Mouse (Mus musculus) MEL (cell line): ENCODE results near the gene Adam10. TPM values are rescaled to one million over a fixed set of nuclear protein-coding genes. Genes with fewer than 3 reads are reported as not detected.
A peak's percentile ranks its signal among the peaks of the same experiment; 100 is the strongest.

ENCODE experiments used
- DNase-seq: peaks from one replicate; pipeline ENCODE4 v3.0.0; 2011; ENCODE audit warnings: low read depth, low spot score
- H3K27ac ChIP-seq: 2 replicates; pipeline ENCODE4 v1.5.1; 2012; ENCODE audit warnings: low read depth, mild to moderate bottlenecking, control low read depth, low read length, moderate library complexity; ENCODE audit not compliant: control insufficient read depth
- H3K27me3 ChIP-seq, 2 experiments: fragments of 150-350 bp in 1 of 2; sonication (generic) in 1 of 2; 2 replicates each; pipeline ENCODE4 v1.6.1; 2012; ENCODE audit warnings: low read length in 2 of 2, mild to moderate bottlenecking in 2 of 2, improper control_type of control experiment in 1 of 2, moderate library complexity in 1 of 2; ENCODE audit not compliant: insufficient read depth in 2 of 2, control insufficient read depth in 1 of 2
- H3K36me3 ChIP-seq, 2 experiments: 2 replicates each; pipeline ENCODE4 v1.6.1; 2012 to 2014; ENCODE audit warnings: low read length in 2 of 2, improper control_type of control experiment in 1 of 2, inconsistent platforms in 1 of 2, mild to moderate bottlenecking in 1 of 2; ENCODE audit not compliant: insufficient read depth in 2 of 2, control insufficient read depth in 1 of 2
- H3K4me1 ChIP-seq, 2 experiments: fragments of 150-350 bp in 1 of 2; sonication (generic) in 1 of 2; 2 replicates each; pipeline ENCODE4 v1.6.1; 2012; ENCODE audit warnings: low read length in 2 of 2, improper control_type of control experiment in 1 of 2, mild to moderate bottlenecking in 1 of 2; ENCODE audit not compliant: insufficient read depth in 2 of 2, control insufficient read depth in 1 of 2
- H3K4me3 ChIP-seq, 2 experiments: fragments of 150-350 bp in 1 of 2; sonication (generic) in 1 of 2; 2 replicates each; pipeline ENCODE4 v1.5.1; 2012; ENCODE audit warnings: low read depth in 2 of 2, low read length in 2 of 2, mild to moderate bottlenecking in 2 of 2, moderate library complexity in 2 of 2, control low read depth in 1 of 2, improper control_type of control experiment in 1 of 2; ENCODE audit not compliant: control insufficient read depth in 1 of 2, insufficient read depth in 1 of 2
- H3K79me2 ChIP-seq: 2 replicates; pipeline ENCODE4 v1.6.1; 2012; ENCODE audit warnings: mild to moderate bottlenecking, low read length, moderate library complexity; ENCODE audit not compliant: control insufficient read depth, poor library complexity, insufficient read depth
- H3K9ac ChIP-seq: 2 replicates; pipeline ENCODE4 v1.6.1; 2012; ENCODE audit warnings: low read depth, mild to moderate bottlenecking, control low read depth, low read length, moderate library complexity; ENCODE audit not compliant: control insufficient read depth, poor library complexity, severe bottlenecking
- H3K9me3 ChIP-seq: fragments of 150-350 bp; sonication (generic); replicated peaks from 2 replicates; pipeline ENCODE4 v1.6.1; 2012; ENCODE audit warnings: mild to moderate bottlenecking, low read length, improper control_type of control experiment, moderate library complexity; ENCODE audit not compliant: insufficient read depth
- BHLHE40 ChIP-seq: IDR thresholded peaks from 2 replicates; pipeline ENCODE4 v1.6.1; 2012; ENCODE audit warnings: low read depth, mild to moderate bottlenecking, inconsistent platforms, low read length, improper control_type of control experiment, borderline replicate concordance
- CHD1 ChIP-seq: IDR thresholded peaks from 2 replicates; pipeline ENCODE4 v1.6.1; 2012; ENCODE audit warnings: low read depth, mild to moderate bottlenecking, inconsistent platforms, low read length, improper control_type of control experiment
- CTCF ChIP-seq, 3 experiments: IDR thresholded peaks in 2 of 3; conservative IDR thresholded peaks in 1 of 3; 2 replicates each; pipeline ENCODE4 v1.5.1; 2011 to 2012; ENCODE audit warnings: low read length in 3 of 3, low read depth in 2 of 3, mild to moderate bottlenecking in 2 of 3, improper control_type of control experiment in 1 of 3, inconsistent platforms in 1 of 3, mixed read lengths in 1 of 3, moderate library complexity in 1 of 3; ENCODE audit not compliant: control insufficient read depth in 1 of 3, insufficient read depth in 1 of 3, poor library complexity in 1 of 3, severe bottlenecking in 1 of 3
- E2F4 ChIP-seq: IDR thresholded peaks from 2 replicates; pipeline ENCODE4 v1.6.1; 2011; ENCODE audit warnings: low read depth, low read length, improper control_type of control experiment, borderline replicate concordance
- ELF1 ChIP-seq: IDR thresholded peaks from 2 replicates; pipeline ENCODE4 v1.6.1; 2014; ENCODE audit warnings: low read depth, mild to moderate bottlenecking, inconsistent platforms, low read length, improper control_type of control experiment, moderate library complexity
- JUND ChIP-seq: IDR thresholded peaks from 2 replicates; pipeline ENCODE4 v1.6.1; 2011; ENCODE audit warnings: low read depth, mild to moderate bottlenecking, improper control_type of control experiment, low read length
- MAX ChIP-seq: IDR thresholded peaks from 2 replicates; pipeline ENCODE4 v1.6.1; 2011; ENCODE audit warnings: low read length, improper control_type of control experiment
- MEF2A ChIP-seq: IDR thresholded peaks from 2 replicates; pipeline ENCODE4 v1.6.1; 2014; ENCODE audit warnings: low read depth, mild to moderate bottlenecking, inconsistent platforms, low read length, improper control_type of control experiment; ENCODE audit not compliant: poor library complexity, insufficient replicate concordance, severe bottlenecking; ENCODE audit errors: extremely low read depth
- MXI1 ChIP-seq: IDR thresholded peaks from 2 replicates; pipeline ENCODE4 v1.6.1; 2011; ENCODE audit warnings: mild to moderate bottlenecking, low read depth, low read length, improper control_type of control experiment
- POLR2A ChIP-seq, 2 experiments: IDR thresholded peaks; 2 replicates each; pipeline ENCODE4 v1.6.1; 2011 to 2012; ENCODE audit warnings: low read length in 2 of 2, mild to moderate bottlenecking in 2 of 2, control low read depth in 1 of 2, improper control_type of control experiment in 1 of 2, low read depth in 1 of 2, moderate library complexity in 1 of 2; ENCODE audit not compliant: control insufficient read depth in 1 of 2, insufficient read depth in 1 of 2, poor library complexity in 1 of 2
- POLR2AphosphoS2 ChIP-seq: IDR thresholded peaks from 2 replicates; pipeline ENCODE4 v1.6.1; 2011; ENCODE audit warnings: low read length, improper control_type of control experiment
- POLR2AphosphoS5 ChIP-seq: IDR thresholded peaks from 2 replicates; pipeline ENCODE4 v1.6.1; 2012; ENCODE audit warnings: low read depth, borderline replicate concordance, mild to moderate bottlenecking, inconsistent platforms, low read length, moderate library complexity, mixed read lengths
- RAD21 ChIP-seq: IDR thresholded peaks from 2 replicates; pipeline ENCODE4 v1.6.1; 2011; ENCODE audit warnings: mild to moderate bottlenecking, low read depth, low read length, improper control_type of control experiment
- RCOR1 ChIP-seq: IDR thresholded peaks from 2 replicates; pipeline ENCODE4 v1.6.1; 2012; ENCODE audit warnings: low read depth, mild to moderate bottlenecking, inconsistent platforms, low read length, improper control_type of control experiment
- SIN3A ChIP-seq: IDR thresholded peaks from 2 replicates; pipeline ENCODE4 v1.6.1; 2012; ENCODE audit warnings: low read length, improper control_type of control experiment, inconsistent platforms
- SMC3 ChIP-seq: IDR thresholded peaks from 2 replicates; pipeline ENCODE4 v1.6.1; 2011; ENCODE audit warnings: low read depth, low read length, improper control_type of control experiment
- TAL1 ChIP-seq: IDR thresholded peaks from 2 replicates; pipeline ENCODE4 v1.6.1; 2012; ENCODE audit warnings: mild to moderate bottlenecking, inconsistent platforms, low read length, moderate library complexity, mixed read lengths
- TCF12 ChIP-seq: IDR thresholded peaks from 2 replicates; pipeline ENCODE4 v1.6.1; 2014; ENCODE audit warnings: low read depth, mild to moderate bottlenecking, inconsistent platforms, low read length, improper control_type of control experiment, moderate library complexity
- UBTF ChIP-seq: IDR thresholded peaks from 2 replicates; pipeline ENCODE4 v1.6.1; 2012; ENCODE audit warnings: low read depth, mild to moderate bottlenecking, inconsistent platforms, low read length, improper control_type of control experiment, moderate library complexity, borderline replicate concordance; ENCODE audit not compliant: insufficient read depth
- ZMIZ1 ChIP-seq: IDR thresholded peaks from 2 replicates; pipeline ENCODE4 v1.6.1; 2012; ENCODE audit warnings: low read depth, mild to moderate bottlenecking, inconsistent platforms, low read length, improper control_type of control experiment, moderate library complexity
- polyA plus RNA-seq, 2 experiments: library from polyadenylated mRNA; stranded (reverse) in 1 of 2; unstranded in 1 of 2; fragments of >175 nt in 1 of 2; fragments of >200 nt in 1 of 2; gene quantifications; 2 replicates each; pipeline versions ENCODE4 v1.2.1 to v1.2.4; 2012; ENCODE audit warnings: low replicate concordance in 2 of 2, low read depth in 1 of 2; ENCODE audit not compliant: insufficient read length in 2 of 2, insufficient read depth in 1 of 2, missing spikeins in 1 of 2
- total RNA-seq: library from RNA; depleted of rRNA; stranded (reverse); fragments of 300-350 nt; gene quantifications from 2 replicates; pipeline ENCODE4 v1.2.3, GENCODE M21; 2012

Adam10 gene
- total and polyA plus RNA-seq, 3 experiments, result 20.3 to 127 (median 52.0) TPM

- H3K9me3 ChIP-seq, result no peaks in the 10 kb centered on the region
- H3K4me1 ChIP-seq, result peaks cover 21 to 22% of the 10 kb centered on the region in 2 experiments
- no peak overlapping the region for H3K9ac ChIP-seq
- H3K36me3 ChIP-seq, result peaks cover 0 to 43% of the 10 kb centered on the region in 2 experiments; a peak in 2 of 4 replicates
- H3K4me3 ChIP-seq, result no peak overlapping the region
- no peaks in the 10 kb centered on the region for H3K27me3 ChIP-seq
- no peak overlapping the region for H3K27ac ChIP-seq
- TF ChIP-seq SMC3 (no peak), RAD21 (no peak), TCF12 (no peak), BHLHE40 (no peak), ZMIZ1 (no peak), CTCF (IDR thresholded peaks at IDR 0.05 in 2 of 3, conservative IDR thresholded peaks at IDR 0.05 in 1 of 3; ENCODE audit: control insufficient read depth in 1 of 3, insufficient read depth in 1 of 3, low read depth in 2 of 3, low read length in 3 of 3, poor library complexity in 1 of 3, severe bottlenecking in 1 of 3) (no peak), POLR2AphosphoS5 (no peak), CHD1 (no peak), MAX (no peak), JUND (no peak), MXI1 (no peak), RCOR1 (no peak), UBTF (no peak), POLR2A (IDR thresholded peaks at IDR 0.05; ENCODE audit: control insufficient read depth in 1 of 2, insufficient read depth in 1 of 2, low read depth in 1 of 2, low read length in 2 of 2, poor library complexity in 1 of 2) (no peak), ELF1 (no peak), E2F4 (no peak), MEF2A (no peak), SIN3A (no peak), TAL1 (no peak), POLR2AphosphoS2 (no peak)
- no peak for DNase-seq
- H3K79me2 ChIP-seq, result peaks cover 60% of the 10 kb centered on the region
Observed at GRCm38 (mm10) chr9:70695723-70696122, 16.9 kb downstream of the Adam10 start.

- peaks cover 0 to 30% of the 10 kb centered on the region in 2 experiments; a peak in 3 of 4 replicates for H3K36me3 ChIP-seq
- peaks cover 10 to 13% of the 10 kb centered on the region in 2 experiments for H3K4me1 ChIP-seq
- no peak overlapping the region for H3K27ac ChIP-seq
- peaks cover 45% of the 10 kb centered on the region for H3K79me2 ChIP-seq
- no peak overlapping the region for H3K9ac ChIP-seq
- H3K9me3 ChIP-seq, result no peaks in the 10 kb centered on the region
- no peak overlapping the region for H3K4me3 ChIP-seq
- no peak for DNase-seq
- H3K27me3 ChIP-seq, result no peaks in the 10 kb centered on the region
- no peak for TF ChIP-seq ZMIZ1
- peak; percentile 28; the same call in 1 of the 2 replicates for TF ChIP-seq TAL1
- no peak for TF ChIP-seq POLR2AphosphoS2
Observed at GRCm38 (mm10) chr9:70698090-70698489, 19.3 kb downstream of the Adam10 start.
